13 mouse cellular contexts compared by ENCODE assay signal in genomic region chr6:92014936-92015335, GRCm38 (mm10). TPM values are rescaled to one million over a fixed set of nuclear protein-coding genes. Genes with fewer than 3 reads are reported as not detected.
DNase-seq lines count a peak whose midpoint lies in the region; ATAC-seq and TF ChIP-seq lines count a peak whose summit lies in the region.
"Had no signal": no experiment of that assay in that cellular context is flagged by ENCODE, and none has a peak within 500 bp of the region (broad histone marks: within the 10 kb centered on the region; RNA-seq: fewer than 3 reads in every experiment).

No protein-coding gene starts in this region.

- peak; percentile 61 for ATAC-seq in stomach, postnatal 0 days (ENCODE audit: low FRiP score, low TSS enrichment)
- ATAC-seq: forebrain, embryonic 14.5 days; Patski had no signal

- no peaks in the 10 kb centered on the region for H3K9me3 ChIP-seq in stomach, postnatal 0 days (ENCODE audit: control insufficient read depth, low read length)
- H3K9me3 ChIP-seq in forebrain, embryonic 10.5 days = no peaks in the 10 kb centered on the region
- H3K9me3 ChIP-seq: megakaryocyte, embryonic 14.5 days had no signal

- no peak overlapping the region for H3K4me2 ChIP-seq in stomach, postnatal 0 days (replicated peaks; ENCODE audit: low read depth)

- no peak for DNase-seq in spleen, adult 2 months (ENCODE audit: low read depth in 1 of 2, low spot score in 2 of 2)
- no peak for DNase-seq in spleen, postnatal 10 days (ENCODE audit: low spot score in 2 of 2)
- peak; percentile 87 for DNase-seq in heart, adult 8-10 months (ENCODE audit: low spot score)
- peak; percentile 73 to 89 for DNase-seq in kidney, postnatal 25 days
- peak; percentile 18 for DNase-seq in stomach, postnatal 0 days (ENCODE audit: low spot score)
- DNase-seq in adipocyte (ENCODE audit: low spot score) = no peak
- no peak for DNase-seq in forebrain, embryonic 10.5 days (ENCODE audit: extremely low spot score, low spot score)
- DNase-seq in embryo, embryonic 11 days = no peak
- DNase-seq: cerebellum, adult 9-10 months; thymus, postnatal 25 days had no signal

- no peak for TF ChIP-seq POLR2A in spleen, adult 2 months (IDR thresholded peaks at IDR 0.05; ENCODE audit: low read depth, low read length)

- no peaks in the 10 kb centered on the region for H3K27me3 ChIP-seq in spleen, adult 2 months (ENCODE audit: control insufficient read depth, insufficient read depth, low read length)
- H3K27me3 ChIP-seq in stomach, postnatal 0 days (ENCODE audit: control insufficient read depth, insufficient read depth, low read length) = no peaks in the 10 kb centered on the region
- H3K27me3 ChIP-seq in forebrain, embryonic 10.5 days (ENCODE audit: poor library complexity, severe bottlenecking) = peaks cover 13% of the 10 kb centered on the region
- H3K27me3 ChIP-seq: Patski had no signal

- no peak overlapping the region for H3K9ac ChIP-seq in stomach, postnatal 0 days (ENCODE audit: low read length)

- 75% methylated on average over 7 of the region's 7 CpGs for WGBS in spleen, adult 2 months
- WGBS in stomach, postnatal 0 days = 56% methylated on average over 7 of the region's 7 CpGs
- 78% methylated on average over 7 of the region's 7 CpGs for WGBS in forebrain, embryonic 10.5 days

- H3K27ac ChIP-seq in spleen, adult 2 months (ENCODE audit: insufficient read depth, low read length) = peak overlapping the region; percentile 32; the same call in 1 of the 2 replicates
- H3K27ac ChIP-seq in stomach, postnatal 0 days (replicated peaks) = no peak overlapping the region
- no peak overlapping the region for H3K27ac ChIP-seq in forebrain, embryonic 10.5 days

- no peak for TF ChIP-seq CTCF in spleen, adult 2 months (IDR thresholded peaks at IDR 0.05; ENCODE audit: extremely low read depth, insufficient read depth, insufficient read length, insufficient replicate concordance)
- TF ChIP-seq CTCF in stomach, postnatal 0 days (IDR thresholded peaks at IDR 0.05; ENCODE audit: low read depth) = no peak

- no peak for TF ChIP-seq EP300 in stomach, postnatal 0 days (optimal IDR thresholded peaks at IDR 0.05)

- no peaks in the 10 kb centered on the region for H3K36me3 ChIP-seq in spleen, adult 2 months (ENCODE audit: control insufficient read depth, insufficient read depth, low read length)
- H3K36me3 ChIP-seq in stomach, postnatal 0 days (ENCODE audit: control insufficient read depth, insufficient read depth, low read length) = no peaks in the 10 kb centered on the region
- H3K36me3 ChIP-seq in forebrain, embryonic 10.5 days (replicated peaks) = no peaks in the 10 kb centered on the region

- H3K4me3 ChIP-seq in spleen, adult 2 months (ENCODE audit: extremely low read depth, insufficient read depth, insufficient read length) = no peak overlapping the region
- no peak overlapping the region for H3K4me3 ChIP-seq in stomach, postnatal 0 days (ENCODE audit: low read depth, low read length)
- no peak overlapping the region for H3K4me3 ChIP-seq in forebrain, embryonic 10.5 days
- H3K4me3 ChIP-seq: megakaryocyte, embryonic 14.5 days had no signal

- H3K4me1 ChIP-seq in spleen, adult 2 months (ENCODE audit: control insufficient read depth, insufficient read depth, insufficient read length) = no peaks in the 10 kb centered on the region
- H3K4me1 ChIP-seq in stomach, postnatal 0 days (replicated peaks; ENCODE audit: control insufficient read depth, insufficient read depth) = no peaks in the 10 kb centered on the region
- H3K4me1 ChIP-seq in forebrain, embryonic 10.5 days = peaks cover 7% of the 10 kb centered on the region; the same call in 1 of the 2 replicates

RNA-seq across cellular contexts. Expression of gene Fgd5, which starts 36.3 kb away (rescaled TPM):
- polyA plus RNA-seq in spleen, adult 2 months (2012; rRNA removed) = 5.9 and 7.1 TPM in 2 replicates
- 10 to 100 TPM; 18.1 to 25.7 (median 20.8) TPM for total RNA-seq in heart, adult 8-10 months (2022)
- polyA plus RNA-seq in stomach, postnatal 0 days (2015; fragmentation: Nextera tagmentation; extraction: Ambion mirVana) = 2.5 and 2.7 TPM in 2 replicates
- polyA plus RNA-seq in forebrain, embryonic 10.5 days (2016; fragmentation: Nextera tagmentation; extraction: Ambion mirVana) = 5.5 and 6.5 TPM in 2 replicates

Comparison
In these comparisons a context has a peak if more than half of its experiments do, and no peak if none do; other contexts are left out.
1. DNase-seq: peak in heart, adult 8-10 months (single experiment), kidney, postnatal 25 days (2 of 2) and stomach, postnatal 0 days (single experiment); none in spleen, adult 2 months (0 of 2), spleen, postnatal 10 days (0 of 2), adipocyte (single experiment), forebrain, embryonic 10.5 days (single experiment) and embryo, embryonic 11 days (single experiment).